In the genomic region with DNA sequence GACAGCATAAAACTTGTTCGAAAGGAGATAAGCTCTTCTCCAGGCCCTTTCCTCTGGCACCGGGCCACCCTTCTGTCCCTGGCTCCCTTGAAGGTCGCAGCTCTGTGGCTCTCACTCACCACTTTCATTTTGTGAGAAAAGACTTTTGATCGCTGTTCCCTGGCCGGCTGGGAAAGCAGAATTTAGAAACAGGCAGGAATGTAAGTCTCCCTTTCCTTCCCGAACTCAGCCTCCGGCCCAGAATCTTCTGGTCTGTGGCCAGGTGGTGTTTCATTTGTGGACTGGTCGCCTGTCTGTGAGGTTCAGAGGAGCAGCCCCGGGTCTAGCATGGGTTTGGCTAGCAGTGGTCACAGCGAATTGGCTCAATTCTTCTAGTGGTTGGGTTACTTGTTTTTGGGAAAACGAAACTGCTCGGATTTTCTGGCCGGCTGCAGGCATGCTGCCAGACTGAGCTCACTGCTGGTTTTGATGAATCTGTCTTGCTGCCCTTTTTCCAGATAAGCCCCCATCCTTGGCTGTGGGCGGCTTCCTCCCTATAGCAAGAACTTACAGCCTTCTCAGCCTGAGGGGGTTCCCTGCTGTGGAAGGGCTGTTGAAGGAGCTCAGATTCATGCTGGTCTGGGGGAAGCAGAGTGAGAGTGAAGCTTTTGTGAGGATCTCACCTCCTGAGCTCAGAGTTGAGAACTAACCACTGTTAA, we compare ENCODE assay signal across 8 mouse cellular contexts. TPM values are rescaled to one million over a fixed set of nuclear protein-coding genes. Genes with fewer than 3 reads are reported as not detected.
DNase-seq lines count a peak whose midpoint lies in the region; ATAC-seq and TF ChIP-seq lines count a peak whose summit lies in the region.

A gene (minus strand): TSS at position 362 of the 698 bp plus-strand sequence.

- no peak for TF ChIP-seq EP300 in lung, postnatal 0 days (IDR thresholded peaks at IDR 0.05)

- H3K4me2 ChIP-seq in forebrain, embryonic 13.5 days: peak within 1 kb of the TSS; percentile 64
- peak within 1 kb of the TSS; percentile 68 for H3K4me2 ChIP-seq in lung, postnatal 0 days (replicated peaks; ENCODE audit: low read depth, low read length)

- no peaks in the 10 kb centered on the region for H3K9me3 ChIP-seq in forebrain, embryonic 13.5 days (replicated peaks)
- H3K9me3 ChIP-seq in lung, postnatal 0 days (ENCODE audit: low read length): no peaks in the 10 kb centered on the region

- peak within 1 kb of the TSS; percentile 52 for H3K9ac ChIP-seq in forebrain, embryonic 13.5 days
- peak within 1 kb of the TSS; percentile 27; the same call in 1 of the 2 replicates for H3K9ac ChIP-seq in lung, postnatal 0 days (replicated peaks; ENCODE audit: low read depth)

- no peak for ATAC-seq in forebrain, embryonic 13.5 days
- ATAC-seq in lung, postnatal 0 days: peak; percentile 32; the same call in 1 of the 2 replicates

- 9% methylated on average over 14 of the region's 14 CpGs for WGBS in forebrain, embryonic 13.5 days
- WGBS in large intestine, adult 2 months: 1% methylated on average over 14 of the region's 14 CpGs
- 3% methylated on average over 14 of the region's 14 CpGs for WGBS in lung, postnatal 0 days

- no peak within 1 kb of the TSS for H3K27ac ChIP-seq in forebrain, embryonic 13.5 days
- peak within 1 kb of the TSS; percentile 1; the same call in 1 of the 2 replicates for H3K27ac ChIP-seq in lung, postnatal 0 days (ENCODE audit: low read length)

- no peaks in the 10 kb centered on the region for H3K36me3 ChIP-seq in forebrain, embryonic 13.5 days (ENCODE audit: poor library complexity, severe bottlenecking)
- H3K36me3 ChIP-seq in lung, postnatal 0 days (ENCODE audit: insufficient read depth, low read length): no peaks in the 10 kb centered on the region

- no peak for TF ChIP-seq CTCF in lung, postnatal 0 days (IDR thresholded peaks at IDR 0.05)

- H3K4me1 ChIP-seq in forebrain, embryonic 13.5 days: peaks cover 11% of the 10 kb centered on the region
- no peaks in the 10 kb centered on the region for H3K4me1 ChIP-seq in lung, postnatal 0 days (ENCODE audit: insufficient read depth, low read depth, low read length)

- DNase-seq in MN1 (ENCODE audit: low spot score): peak; percentile 30
- peak; percentile 15 to 43 for DNase-seq in adrenal gland, postnatal 4 days (ENCODE audit: low spot score in 2 of 2)
- peak; percentile 64 to 65 for DNase-seq in heart, postnatal 36 days
- peak; percentile 33 for DNase-seq in large intestine, adult 2 months (ENCODE audit: low read depth, low spot score)
- DNase-seq in lung, postnatal 0 days (ENCODE audit: low spot score): peak; percentile 40
- peak; percentile 54 for DNase-seq in ovary, adult 18-20 months (ENCODE audit: low spot score)
- peak; percentile 15 for DNase-seq in yolk sac, embryonic 10.5 days (ENCODE audit: low spot score)

- H3K4me3 ChIP-seq in forebrain, embryonic 13.5 days: peak within 1 kb of the TSS; percentile 36
- peak within 1 kb of the TSS; percentile 57 for H3K4me3 ChIP-seq in lung, postnatal 0 days (ENCODE audit: low read depth, low read length)

- intact Hi-C loops in heart, postnatal 36 days (cut with DNase I): loop anchor here (2.0 kb wide), 2 partner anchors 27 to 47 kb away; no protein-coding TSS in a partner anchor

- H3K27me3 ChIP-seq in forebrain, embryonic 13.5 days: peaks cover 3% of the 10 kb centered on the region; the same call in 1 of the 2 replicates
- H3K27me3 ChIP-seq in lung, postnatal 0 days (replicated peaks; ENCODE audit: insufficient read depth, low read length): no peaks in the 10 kb centered on the region

RNA-seq across cellular contexts. Expression of the gene that starts here (rescaled TPM):
- 10 to 100 TPM; 15.7 to 18.1 TPM for total RNA-seq in adrenal gland, postnatal 4 days (2021)
- polyA plus RNA-seq in forebrain, embryonic 13.5 days (2015; fragmentation: Nextera tagmentation; extraction: Ambion mirVana): 9.3 and 10.2 TPM in 2 replicates
- 1 to 10 TPM in 1 of 2 experiments, under 1 TPM in 1; 0.92 to 1.4 TPM for total RNA-seq in heart, postnatal 36 days (2021)
- polyA plus RNA-seq in large intestine, adult 2 months (2012; rRNA removed): 1.5 and 3.7 TPM in 2 replicates
- polyA plus RNA-seq in lung, postnatal 0 days (2015; fragmentation: Nextera tagmentation; extraction: Ambion mirVana): 2.2 and 3.1 TPM in 2 replicates

Comparison
In these comparisons a context has a peak if more than half of its experiments do, and no peak if none do; other contexts are left out.
1. RNA of the gene that starts here (total RNA-seq): 15.7 to 18.1 TPM in adrenal gland, postnatal 4 days; 0.92 to 1.4 TPM in heart, postnatal 36 days; every median in the first group is over 4 times any median in the second.
2. Peak in every context shown above with its lines, with median percentiles within 50 percentile points of each other: DNase-seq.